Mouse (Mus musculus): ENCODE measurements at regions not wholly inside any gene's neighbourhood (a gene's known extent, or its start where the extent isn't known, plus 50 kb on each side); places are given as distances from the start of the nearest gene placed in this dataset.

DNA sequence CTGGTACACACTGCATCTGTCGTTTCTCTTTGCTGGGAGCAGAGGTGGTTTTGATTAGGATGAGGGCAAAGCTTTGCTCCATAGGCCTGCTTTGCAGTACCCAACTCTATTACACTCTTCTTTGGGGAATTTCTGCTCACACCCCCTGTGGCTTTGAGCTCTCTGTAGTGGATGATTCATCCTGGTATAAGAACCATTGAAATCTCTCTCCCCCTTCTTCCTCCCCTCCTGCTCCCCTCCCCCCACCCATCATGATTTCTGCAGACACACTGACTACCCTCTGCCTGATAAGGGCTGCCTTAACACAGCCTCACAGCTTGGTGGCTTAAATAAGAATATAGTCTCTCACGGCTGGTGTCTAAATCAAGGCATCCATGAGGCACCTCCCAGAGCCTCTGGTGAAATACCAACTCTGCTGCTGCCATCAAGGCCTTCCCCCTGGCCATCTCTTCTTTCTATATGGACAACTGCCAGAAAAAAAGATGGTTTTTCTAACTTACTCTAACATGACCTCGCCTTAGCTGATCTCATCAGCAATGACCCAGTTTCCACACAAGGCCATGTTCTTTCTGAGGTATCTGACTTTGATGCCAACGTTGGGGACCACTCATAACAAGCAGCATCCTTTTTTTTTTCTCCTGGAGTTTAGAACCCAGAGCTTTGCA lies 81.5 kb upstream of the Camk1g start:
- no peak overlapping the region for H3K9ac ChIP-seq
- H3K9me3 ChIP-seq, result no peaks in the 10 kb centered on the region
- H3K36me3 ChIP-seq, result no peaks in the 10 kb centered on the region
- 36% methylated on average over 4 of the region's 4 CpGs for WGBS
- H3K4me2 ChIP-seq, result no peak overlapping the region
- H3K4me1 ChIP-seq, result peaks cover 55% of the 10 kb centered on the region
- no peaks in the 10 kb centered on the region for H3K27me3 ChIP-seq (replicated peaks)
- H3K27ac ChIP-seq (replicated peaks), result no peak overlapping the region
- no peak overlapping the region for H3K4me3 ChIP-seq
- ATAC-seq (ENCODE audit: extremely low read depth, insufficient number of reproducible peaks, low FRiP score, low TSS enrichment), result no peak

DNA sequence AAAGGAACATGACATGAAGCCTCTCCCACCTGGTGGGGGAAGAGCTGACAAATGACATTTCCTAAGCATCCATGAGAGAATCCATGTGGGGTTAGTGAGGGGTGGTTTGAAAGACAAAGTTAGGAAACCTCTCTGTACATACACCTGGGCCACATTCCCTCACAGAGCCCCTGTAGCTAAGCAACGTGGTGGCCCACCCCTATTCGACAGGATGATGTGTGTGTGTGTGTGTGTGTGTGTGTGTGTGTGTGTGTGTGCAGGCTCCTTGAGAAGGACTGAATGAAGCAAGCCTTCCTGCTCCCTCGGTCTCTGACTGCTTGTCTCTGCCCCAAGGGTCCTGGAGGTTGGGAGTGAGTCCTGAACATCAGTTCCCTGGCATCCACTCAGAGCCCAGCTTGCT lies 80.7 kb upstream of the Camk1g start:
- Histone ChIP-seq H3K27me3 (replicated peaks) (no peaks in the 10 kb centered on the region), H3K4me3 (no peak overlapping the region), H3K4me2 (no peak overlapping the region), H3K9ac (no peak overlapping the region), H3K27ac (replicated peaks) (0 out of 2 replicates have a peak overlapping the region, but pooled peaks have one; percentile 77), H3K36me3 (no peaks in the 10 kb centered on the region), H3K9me3 (no peaks in the 10 kb centered on the region), H3K4me1 (peaks cover 55% of the 10 kb centered on the region)
- ATAC-seq (ENCODE audit: extremely low read depth, insufficient number of reproducible peaks, low FRiP score, low TSS enrichment), result no peak
- WGBS, result 41% methylated on average over 3 of the region's 3 CpGs

DNA sequence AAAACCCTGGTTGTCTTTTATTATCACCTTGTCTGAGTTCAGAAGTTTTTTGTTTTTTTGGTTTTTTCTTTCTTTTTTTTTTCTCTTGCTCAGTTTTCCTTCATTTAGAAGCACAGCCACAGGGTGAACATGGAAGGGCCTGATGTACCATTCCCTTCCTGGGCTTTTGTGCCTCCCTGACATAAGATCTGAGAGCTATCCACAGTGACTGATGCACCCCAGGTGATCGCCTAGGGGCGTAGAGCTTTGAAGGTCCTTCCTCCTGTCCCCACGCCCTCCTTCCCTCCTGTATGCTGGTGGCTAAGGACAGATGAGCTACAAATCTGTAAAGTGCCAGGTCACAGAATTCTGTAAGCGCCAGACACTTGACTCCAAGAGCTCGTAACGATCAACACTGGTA lies 80.1 kb upstream of the Camk1g start:
- H3K4me2 ChIP-seq, result peak overlapping the region; percentile 33; the same call in 1 of the 2 replicates
- no peak for ATAC-seq (ENCODE audit: extremely low read depth, insufficient number of reproducible peaks, low FRiP score, low TSS enrichment)
- no peak overlapping the region for H3K9ac ChIP-seq
- H3K36me3 ChIP-seq, result no peaks in the 10 kb centered on the region
- H3K4me3 ChIP-seq, result no peak overlapping the region
- no peaks in the 10 kb centered on the region for H3K27me3 ChIP-seq (replicated peaks)
- 72% methylated on average over 6 of the region's 6 CpGs for WGBS
- H3K4me1 ChIP-seq, result peaks cover 55% of the 10 kb centered on the region
- H3K9me3 ChIP-seq, result no peaks in the 10 kb centered on the region
- H3K27ac ChIP-seq (replicated peaks), result peak overlapping the region; percentile 77

DNA sequence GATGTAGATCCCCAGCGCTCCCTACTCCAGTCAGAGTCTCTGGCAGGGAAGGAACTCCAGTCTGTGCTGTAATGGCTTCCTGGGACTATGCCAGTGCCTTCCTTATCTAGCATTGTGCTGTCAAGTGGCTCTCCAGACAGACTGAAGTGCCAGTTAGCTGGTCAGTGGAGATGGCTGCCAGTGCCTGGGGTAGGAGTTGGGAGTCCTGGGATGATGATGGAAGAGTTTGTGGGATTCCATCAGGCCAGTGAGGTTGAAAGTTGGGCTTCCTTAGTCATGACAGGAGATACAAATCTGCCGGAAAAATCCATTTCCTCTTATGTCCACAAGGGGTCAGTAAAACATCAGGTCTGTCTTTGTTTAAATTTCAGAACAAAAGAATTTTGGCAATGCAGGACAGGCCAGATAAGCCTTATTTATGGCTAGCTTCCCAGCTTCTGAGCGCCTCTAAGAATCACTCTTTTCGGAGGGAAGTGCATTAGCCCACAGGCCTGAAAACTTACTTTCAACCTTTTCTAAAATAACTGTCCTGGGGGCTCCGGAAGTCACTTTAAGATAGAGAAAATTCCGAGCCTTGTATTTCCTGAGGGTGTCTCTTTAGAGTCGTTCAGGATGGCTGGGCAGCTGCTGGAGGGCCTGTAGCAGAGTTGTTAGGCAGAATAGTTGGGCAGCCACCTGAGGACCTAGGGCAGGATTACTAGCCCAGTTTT lies 79.5 kb upstream of the Camk1g start:
- Histone ChIP-seq H3K4me2 (peak overlapping the region; percentile 33), H3K27ac (replicated peaks) (peak overlapping the region; percentile 77), H3K9ac (peak overlapping the region; percentile 51; the same call in 1 of the 2 replicates), H3K36me3 (no peaks in the 10 kb centered on the region), H3K9me3 (no peaks in the 10 kb centered on the region), H3K4me3 (no peak overlapping the region), H3K4me1 (peaks cover 55% of the 10 kb centered on the region), H3K27me3 (replicated peaks) (no peaks in the 10 kb centered on the region)
- ATAC-seq (ENCODE audit: extremely low read depth, insufficient number of reproducible peaks, low FRiP score, low TSS enrichment), result 0 out of 2 replicates have a peak, but pooled peaks have one; percentile 33
- WGBS, result 6% methylated on average over 7 of the region's 7 CpGs

DNA sequence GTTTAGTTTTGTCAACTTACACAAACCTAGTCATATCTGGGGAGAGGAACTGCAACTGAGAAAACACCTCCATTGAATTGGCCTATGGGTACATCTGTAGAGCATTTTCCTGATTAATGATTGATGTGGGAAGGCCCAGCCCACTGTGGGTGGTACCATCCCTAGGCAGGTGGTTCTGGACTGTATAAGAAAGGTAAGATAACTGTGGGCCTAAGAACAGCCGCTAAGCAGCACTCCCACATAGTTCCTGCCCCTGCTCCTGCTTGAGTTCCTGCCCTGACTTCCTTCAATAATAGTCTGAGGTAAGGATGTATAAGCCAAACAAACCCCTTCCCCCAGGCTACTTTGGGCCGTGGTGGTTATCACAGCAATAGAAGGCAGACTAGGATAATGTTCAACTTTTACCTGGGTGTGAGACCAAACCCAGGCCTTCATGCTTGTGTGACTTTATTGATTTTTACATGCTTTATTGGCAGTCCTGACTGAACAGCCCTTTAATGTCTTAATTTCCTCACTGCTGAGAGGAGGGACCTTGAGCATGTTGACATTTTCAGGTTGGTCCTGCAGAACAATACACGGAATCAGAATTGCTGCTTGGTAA lies 78.8 kb upstream of the Camk1g start:
- H3K27ac ChIP-seq (replicated peaks), result peak overlapping the region; percentile 77
- no peak; the same call in 1 of the 2 replicates for ATAC-seq (ENCODE audit: extremely low read depth, insufficient number of reproducible peaks, low FRiP score, low TSS enrichment)
- H3K27me3 ChIP-seq (replicated peaks), result no peaks in the 10 kb centered on the region
- no peaks in the 10 kb centered on the region for H3K9me3 ChIP-seq
- no peak overlapping the region for H3K4me3 ChIP-seq
- H3K9ac ChIP-seq, result no peak overlapping the region
- 37% methylated on average over 3 of the region's 3 CpGs for WGBS
- H3K4me1 ChIP-seq, result peaks cover 50% of the 10 kb centered on the region
- H3K4me2 ChIP-seq, result no peak overlapping the region
- H3K36me3 ChIP-seq, result no peaks in the 10 kb centered on the region

DNA sequence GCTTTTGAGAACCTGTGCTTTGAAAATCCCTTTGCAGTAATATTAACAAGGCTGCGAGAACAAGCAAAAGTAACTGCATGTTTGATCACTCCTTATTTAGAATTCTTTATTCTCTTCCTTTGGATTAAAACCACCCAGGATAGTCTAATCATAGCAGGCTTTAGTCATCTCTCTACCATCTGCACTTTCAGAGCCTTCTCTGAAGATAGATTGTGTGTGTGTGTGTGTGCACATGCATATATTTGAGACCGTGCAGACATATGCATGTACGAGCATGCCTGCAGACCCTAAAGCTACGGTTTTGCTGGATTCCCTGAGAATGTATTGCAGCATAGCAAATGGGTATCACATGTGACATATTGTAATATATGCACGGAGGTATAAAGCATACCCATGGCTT lies 77.5 kb upstream of the Camk1g start:
- H3K27me3 ChIP-seq (replicated peaks), result no peaks in the 10 kb centered on the region
- H3K36me3 ChIP-seq, result no peaks in the 10 kb centered on the region
- no peak overlapping the region for H3K4me3 ChIP-seq
- no peak overlapping the region for H3K4me2 ChIP-seq
- H3K27ac ChIP-seq (replicated peaks), result no peak overlapping the region
- WGBS, result 82% methylated on average over 5 of the region's 5 CpGs
- H3K9ac ChIP-seq, result no peak overlapping the region
- H3K9me3 ChIP-seq, result no peaks in the 10 kb centered on the region
- peaks cover 42% of the 10 kb centered on the region for H3K4me1 ChIP-seq
- no peak for ATAC-seq (ENCODE audit: extremely low read depth, insufficient number of reproducible peaks, low FRiP score, low TSS enrichment)

DNA sequence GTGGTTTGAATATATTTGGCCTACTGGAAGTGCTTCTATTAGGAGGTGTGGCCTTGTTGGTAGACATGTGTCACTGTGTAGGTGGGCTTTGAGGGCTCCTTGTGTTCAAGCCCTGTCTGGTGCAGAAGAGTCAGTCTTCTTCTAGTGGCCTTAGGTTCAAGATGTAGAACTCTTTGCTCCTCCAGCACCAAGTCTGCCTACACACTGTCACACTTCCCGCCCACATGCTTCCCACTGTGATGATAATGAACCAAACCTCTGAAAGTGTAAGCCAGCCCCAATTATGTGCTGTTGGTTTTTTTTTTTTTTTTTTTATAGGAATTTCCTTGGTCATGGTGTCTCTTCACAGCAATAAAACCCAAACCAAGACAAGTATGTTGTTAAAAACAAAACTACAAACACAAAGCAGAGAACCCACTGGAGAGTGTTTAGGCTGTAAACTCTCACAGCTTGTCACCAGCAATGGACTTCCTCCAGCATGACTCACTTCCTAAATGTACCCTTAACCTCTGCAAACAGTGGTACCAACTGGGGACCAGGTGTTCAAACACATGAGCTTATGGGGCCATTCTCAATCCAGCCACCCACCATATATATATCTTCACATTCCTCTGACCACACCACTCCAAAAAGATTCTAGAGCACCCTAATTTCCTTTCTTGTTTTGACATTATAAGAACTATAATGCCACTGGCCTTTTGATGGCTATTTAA lies 74.0 kb upstream of the Camk1g start:
- WGBS, result 79% methylated on average over 1 of the region's 1 CpGs

DNA sequence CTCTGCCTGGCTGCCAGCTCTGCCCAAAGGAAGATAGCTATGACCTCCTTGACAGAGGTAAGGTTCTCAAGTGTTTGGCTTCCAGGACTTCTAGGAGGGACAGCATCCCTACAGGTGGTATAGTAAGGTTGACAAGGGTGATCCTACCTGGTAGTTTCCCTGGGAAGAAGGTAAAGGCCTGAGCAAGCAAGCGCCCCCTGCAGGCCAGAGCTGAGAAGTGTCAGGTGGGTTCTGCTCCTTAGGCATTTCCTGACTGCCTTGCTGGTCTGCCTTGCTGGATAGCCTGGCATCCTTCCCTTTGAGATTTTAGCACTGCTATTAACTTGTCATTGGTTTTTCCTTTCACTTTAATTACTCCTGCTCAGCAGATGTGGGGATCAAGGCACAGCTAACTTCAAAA lies 70.4 kb upstream of the Camk1g start:
- no peak overlapping the region for H3K9ac ChIP-seq
- no peaks in the 10 kb centered on the region for H3K4me1 ChIP-seq
- H3K36me3 ChIP-seq, result no peaks in the 10 kb centered on the region
- H3K4me2 ChIP-seq, result no peak overlapping the region
- peaks cover 2% of the 10 kb centered on the region; the same call in 1 of the 2 replicates for H3K27me3 ChIP-seq (replicated peaks)
- 5% methylated on average over 1 of the region's 1 CpGs for WGBS
- H3K4me3 ChIP-seq, result no peak overlapping the region
- no peak overlapping the region for H3K27ac ChIP-seq (replicated peaks)
- ATAC-seq (ENCODE audit: extremely low read depth, insufficient number of reproducible peaks, low FRiP score, low TSS enrichment), result no peak
- H3K9me3 ChIP-seq, result no peaks in the 10 kb centered on the region

More for the DNA sequence above, 74.0 kb upstream of the Camk1g start:
- Histone ChIP-seq H3K27ac (replicated peaks) (no peak overlapping the region), H3K9ac (no peak overlapping the region), H3K27me3 (replicated peaks) (no peaks in the 10 kb centered on the region), H3K36me3 (no peaks in the 10 kb centered on the region), H3K9me3 (no peaks in the 10 kb centered on the region), H3K4me3 (no peak overlapping the region), H3K4me2 (no peak overlapping the region), H3K4me1 (peaks cover 9% of the 10 kb centered on the region)
- ATAC-seq (ENCODE audit: extremely low read depth, insufficient number of reproducible peaks, low FRiP score, low TSS enrichment), result no peak

DNA sequence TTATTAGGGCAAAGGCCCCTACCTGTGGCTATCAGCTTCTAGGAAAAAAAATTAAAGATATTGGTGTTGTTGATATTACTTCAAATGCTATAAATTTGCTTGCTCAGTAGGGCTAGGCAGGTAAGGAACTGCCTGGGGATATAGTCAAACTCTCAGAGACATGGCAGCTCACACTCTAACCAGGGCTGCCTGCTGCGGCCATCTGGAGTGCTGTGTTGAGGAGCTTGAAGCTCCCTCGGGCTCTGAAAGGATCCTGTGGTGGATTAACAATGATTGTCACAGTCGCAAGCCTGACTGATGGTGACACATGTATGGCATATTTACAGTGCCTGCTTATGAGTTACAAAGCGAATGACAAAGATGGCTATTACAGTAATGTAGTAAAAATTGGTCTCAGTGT lies 64.2 kb upstream of the Camk1g start:
- Histone ChIP-seq H3K27ac (replicated peaks) (no peak overlapping the region), H3K27me3 (replicated peaks) (peaks cover 5% of the 10 kb centered on the region; the same call in 1 of the 2 replicates), H3K9me3 (no peaks in the 10 kb centered on the region), H3K36me3 (no peaks in the 10 kb centered on the region), H3K4me3 (no peak overlapping the region), H3K9ac (no peak overlapping the region), H3K4me1 (no peaks in the 10 kb centered on the region), H3K4me2 (no peak overlapping the region)
- 64% methylated on average over 4 of the region's 4 CpGs for WGBS
- ATAC-seq (ENCODE audit: extremely low read depth, insufficient number of reproducible peaks, low FRiP score, low TSS enrichment), result no peak

DNA sequence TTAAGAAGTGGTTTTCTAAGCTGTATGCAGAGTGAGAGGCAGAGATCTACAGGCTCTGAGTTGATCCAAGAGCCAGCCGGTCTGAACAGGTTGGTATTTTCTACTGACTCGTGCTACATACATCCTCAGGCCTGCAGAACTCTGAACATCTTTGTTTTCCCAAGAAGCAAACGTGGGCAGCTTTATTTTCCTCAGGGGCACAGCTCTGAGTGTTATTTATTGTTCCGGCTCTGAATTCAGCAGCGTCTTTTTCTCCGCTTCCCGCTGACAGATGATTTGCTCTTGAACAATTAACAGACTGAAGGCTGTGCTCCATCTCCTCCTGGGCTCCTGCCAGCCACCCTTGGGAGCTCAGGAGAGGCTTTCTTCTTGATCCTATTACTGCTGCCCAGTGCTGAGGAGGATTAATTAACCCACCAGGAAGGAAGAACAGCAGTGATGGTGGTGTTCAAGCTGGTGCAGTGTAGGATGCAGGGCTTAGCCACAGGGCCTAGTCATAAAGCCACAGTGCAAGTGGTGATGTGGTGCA lies 63.5 kb upstream of the Camk1g start:
- Histone ChIP-seq H3K4me2 (no peak overlapping the region), H3K4me1 (no peaks in the 10 kb centered on the region), H3K9me3 (no peaks in the 10 kb centered on the region), H3K4me3 (no peak overlapping the region), H3K27me3 (replicated peaks) (peaks cover 5% of the 10 kb centered on the region; the same call in 1 of the 2 replicates), H3K9ac (no peak overlapping the region), H3K27ac (replicated peaks) (no peak overlapping the region), H3K36me3 (no peaks in the 10 kb centered on the region)
- WGBS, result 45% methylated on average over 7 of the region's 7 CpGs
- no peak for ATAC-seq (ENCODE audit: extremely low read depth, insufficient number of reproducible peaks, low FRiP score, low TSS enrichment)

DNA sequence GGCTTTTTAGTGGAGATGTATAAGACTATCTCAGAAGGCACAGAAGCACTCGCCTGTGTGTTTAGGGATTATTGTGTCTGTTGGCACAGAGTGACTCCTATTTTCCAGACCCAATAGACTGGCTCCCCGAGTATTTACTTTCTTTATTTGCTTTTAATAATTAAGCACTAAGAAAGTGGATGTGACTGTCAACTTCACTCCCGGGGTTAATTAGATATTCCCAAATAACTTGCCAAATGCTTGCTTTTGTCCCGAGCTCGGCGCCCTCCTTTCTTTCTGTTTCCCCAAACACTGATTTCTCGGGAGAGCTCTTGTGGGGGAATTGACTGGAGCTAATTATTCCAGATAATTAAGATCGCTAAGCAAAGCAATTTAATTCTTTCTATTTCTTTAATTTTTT lies 60.1 kb upstream of the Camk1g start:
- ATAC-seq (ENCODE audit: extremely low read depth, insufficient number of reproducible peaks, low FRiP score, low TSS enrichment), result no peak
- H3K4me1 ChIP-seq, result no peaks in the 10 kb centered on the region
- H3K36me3 ChIP-seq, result no peaks in the 10 kb centered on the region
- H3K27ac ChIP-seq (replicated peaks), result no peak overlapping the region
- no peaks in the 10 kb centered on the region for H3K9me3 ChIP-seq
- 57% methylated on average over 8 of the region's 8 CpGs for WGBS
- no peak overlapping the region for H3K4me3 ChIP-seq
- H3K4me2 ChIP-seq, result no peak overlapping the region
- peaks cover 7% of the 10 kb centered on the region; the same call in 1 of the 2 replicates for H3K27me3 ChIP-seq (replicated peaks)
- no peak overlapping the region for H3K9ac ChIP-seq

Data from heart, embryonic 13.5 days (tissue).